Mouse (Mus musculus): ENCODE measurements at regions not wholly inside any gene's neighbourhood (a gene's known extent, or its start where the extent isn't known, plus 50 kb on each side); places are given as distances from the start of the nearest gene placed in this dataset.

DNA sequence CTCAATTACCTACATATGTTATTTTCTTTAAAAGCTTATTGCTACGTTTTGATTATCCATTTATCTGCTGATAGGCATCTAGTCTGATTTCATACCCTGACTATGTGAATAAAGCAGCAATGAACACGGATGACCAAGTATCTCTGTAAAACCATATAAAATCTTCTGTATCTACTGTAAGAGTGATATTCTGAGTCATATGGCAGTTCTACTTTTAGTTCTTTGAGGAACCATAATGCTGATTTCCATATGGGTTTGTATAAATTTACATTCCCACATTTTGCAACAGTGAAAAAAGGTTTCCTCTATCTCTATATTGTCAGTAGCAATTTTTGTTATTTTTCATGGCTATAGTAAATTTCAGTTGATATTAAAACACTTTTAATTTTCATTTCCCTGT, 280.6 kb downstream of the Fsip2 start:
- no peak for DNase-seq

DNA sequence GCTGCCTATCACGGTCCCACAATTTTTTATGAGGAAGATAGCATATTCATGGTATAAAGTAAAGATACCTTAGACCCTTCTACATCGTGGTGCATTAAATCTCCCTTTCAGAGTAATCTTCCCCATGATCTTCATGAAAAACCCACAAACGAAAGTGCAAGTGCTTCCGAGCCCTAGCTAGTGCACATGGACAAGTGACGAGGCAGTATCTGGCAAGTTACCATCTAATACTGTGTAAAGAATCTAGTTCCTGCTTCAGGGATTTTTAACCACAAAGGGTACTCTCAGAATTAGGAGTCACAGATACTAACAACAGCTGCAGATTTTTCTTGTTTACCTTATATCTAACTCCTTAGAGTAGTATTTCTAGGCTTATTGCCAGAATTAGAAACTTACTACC, 282.8 kb downstream of the Fsip2 start:
- no peak for DNase-seq

DNA sequence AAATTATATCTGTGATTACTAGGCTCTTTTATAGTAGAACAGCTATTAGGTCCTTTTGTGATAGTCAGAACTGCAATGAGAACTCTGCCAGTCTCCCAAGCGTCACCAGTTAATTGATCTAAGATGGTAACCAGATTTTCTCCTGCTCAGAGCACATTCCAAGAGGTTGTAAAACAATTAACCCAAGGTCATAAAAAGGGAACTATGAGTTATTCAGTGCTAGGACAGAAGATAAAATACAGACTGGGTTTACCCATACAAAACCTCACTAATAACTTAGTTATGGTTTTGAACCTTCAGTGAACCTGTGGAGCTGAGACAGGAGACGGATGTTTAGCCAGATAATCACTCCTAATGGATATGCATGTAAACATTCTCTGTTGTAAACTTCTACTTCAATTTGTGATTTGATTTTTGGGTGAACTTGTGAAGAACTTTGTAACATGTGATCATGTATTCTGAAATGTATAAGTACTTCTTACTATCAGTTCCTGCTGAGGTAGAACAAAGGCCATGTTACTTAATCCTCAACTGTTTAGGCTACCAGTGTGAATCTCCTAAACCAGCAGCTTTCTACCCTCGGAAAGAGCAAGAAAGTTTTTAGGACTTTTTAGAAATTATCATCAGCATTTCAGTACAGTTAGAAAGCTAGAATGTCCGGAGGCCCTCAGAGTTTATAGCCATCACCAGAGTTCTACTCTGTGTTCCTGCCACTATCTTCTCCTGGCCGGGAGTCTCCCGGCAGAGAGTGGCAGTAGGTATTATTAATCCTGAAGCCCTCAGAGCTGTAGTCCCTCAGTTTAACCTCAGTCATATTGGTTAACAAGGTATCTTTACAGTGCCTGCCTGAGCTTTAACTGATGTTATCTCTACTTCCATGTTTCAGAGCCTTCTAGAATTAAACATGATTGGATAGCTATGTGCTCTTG, 308.0 kb downstream of the Fsip2 start:
- DNase-seq = no peak

DNA sequence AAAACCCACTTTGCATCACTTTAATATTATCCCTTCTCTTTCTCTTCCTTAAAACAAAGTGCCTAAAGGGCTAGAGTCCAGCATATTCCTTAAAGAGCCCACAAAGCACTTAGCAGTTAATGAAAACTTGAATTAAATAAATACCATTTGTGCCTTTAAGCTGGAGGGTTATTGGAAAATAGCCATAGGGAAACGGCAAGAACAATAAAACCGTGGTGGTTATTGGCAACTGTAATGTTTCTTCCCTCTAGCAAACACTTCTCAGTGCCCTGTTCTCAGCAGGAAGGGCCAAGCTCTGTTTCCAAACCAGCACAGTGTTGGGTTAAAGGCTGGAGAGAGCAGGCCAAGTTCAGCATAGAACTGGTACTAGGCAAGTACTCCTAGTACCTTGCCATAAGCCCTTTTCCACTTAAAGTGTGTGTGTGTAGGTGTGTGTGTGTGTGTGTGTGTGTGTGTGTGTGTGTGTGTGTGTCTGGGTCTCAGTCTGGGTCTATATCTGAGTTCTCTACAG, 313.4 kb downstream of the Fsip2 start:
- DNase-seq = no peak

DNA sequence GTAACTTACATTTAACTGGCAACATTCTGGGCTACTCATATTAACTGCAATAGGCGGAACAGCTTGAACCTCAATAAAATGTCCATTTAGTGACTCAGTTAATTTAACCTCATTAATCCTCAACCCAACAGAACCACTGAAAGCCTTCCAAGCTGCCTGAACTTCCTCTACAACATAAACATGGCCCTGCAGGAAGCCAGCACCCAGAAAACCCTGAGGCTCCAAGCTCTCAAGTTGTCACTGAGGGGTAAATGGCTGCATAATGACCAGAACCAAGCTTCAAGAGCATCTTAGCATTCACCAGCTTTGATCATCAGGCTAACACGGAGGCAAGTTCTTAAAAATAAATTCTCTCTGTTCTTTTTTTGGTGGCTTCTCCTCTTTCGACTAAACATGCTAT, 315.2 kb downstream of the Fsip2 start:
- DNase-seq = no peak

DNA sequence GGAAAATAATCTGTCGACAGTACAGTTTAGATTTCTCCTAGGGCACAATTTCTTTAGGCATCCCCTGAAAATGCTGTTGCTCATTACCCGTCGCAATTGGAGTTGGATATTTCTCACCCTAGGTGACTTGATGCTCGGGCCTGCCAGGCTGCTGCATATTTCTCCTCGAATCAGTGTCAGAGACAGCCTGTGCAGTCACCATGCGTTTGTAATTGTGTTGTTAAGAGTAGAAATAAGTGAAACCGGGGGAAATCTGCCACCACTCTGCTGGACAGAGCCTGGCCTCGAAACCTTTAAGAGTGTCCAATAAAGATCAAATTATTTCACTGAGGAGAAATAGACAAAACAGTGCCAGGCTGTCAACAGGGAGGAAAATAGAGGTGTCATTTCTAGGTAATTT, 340.7 kb upstream of the Zc3h15 start:
- no peak for DNase-seq

DNA sequence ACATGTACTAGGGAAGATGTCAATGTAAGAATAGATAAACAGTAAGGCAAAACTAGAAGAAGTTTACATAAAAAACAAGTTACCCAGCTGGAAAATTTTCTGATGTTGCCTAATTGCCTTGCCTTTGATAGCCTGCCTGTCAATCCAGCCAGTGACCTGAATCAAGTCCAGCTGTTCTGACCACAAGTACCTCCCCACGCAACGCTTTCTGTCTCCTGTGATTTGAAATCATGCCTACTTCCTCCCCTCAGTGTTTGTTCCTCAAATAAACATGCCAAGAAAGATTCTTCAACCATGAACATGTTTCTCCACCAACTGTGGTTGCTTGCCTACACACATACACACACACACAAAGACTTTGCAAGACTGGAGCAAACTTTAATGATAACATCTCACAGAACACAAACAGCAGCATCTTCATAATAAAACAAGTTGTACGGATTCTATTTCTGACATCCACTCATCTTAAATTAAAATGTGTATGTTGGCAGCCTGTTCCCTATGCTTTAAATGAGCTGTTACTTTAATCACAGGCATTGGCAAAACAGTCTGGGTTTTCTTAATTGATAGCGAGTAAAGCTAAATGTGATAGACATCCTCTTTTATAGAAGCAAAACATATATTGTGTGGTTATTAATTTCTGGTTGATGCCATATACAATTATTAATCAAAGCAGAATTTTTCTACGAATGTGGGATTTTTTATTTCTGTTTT, 312.0 kb upstream of the Zc3h15 start:
- DNase-seq = no peak

DNA sequence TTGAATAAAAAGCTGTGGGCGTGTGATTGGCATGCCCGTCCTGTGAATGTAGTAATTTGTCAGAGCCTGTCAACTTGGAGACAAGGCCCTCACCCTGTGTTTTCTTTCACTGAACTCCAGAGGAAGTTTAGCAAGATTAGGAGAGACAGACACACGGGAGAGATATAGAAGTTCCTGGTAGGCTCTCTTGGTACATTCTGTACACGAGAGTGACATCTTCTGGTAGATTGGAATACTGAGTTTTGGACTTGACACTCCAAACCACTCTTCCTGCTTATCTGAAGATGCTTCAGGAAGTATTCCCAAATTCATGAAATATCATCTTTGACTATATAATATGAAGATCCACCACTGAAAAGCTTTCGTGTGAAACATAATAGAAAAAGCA, 311.5 kb upstream of the Zc3h15 start:
- DNase-seq = peak; percentile 14

DNA sequence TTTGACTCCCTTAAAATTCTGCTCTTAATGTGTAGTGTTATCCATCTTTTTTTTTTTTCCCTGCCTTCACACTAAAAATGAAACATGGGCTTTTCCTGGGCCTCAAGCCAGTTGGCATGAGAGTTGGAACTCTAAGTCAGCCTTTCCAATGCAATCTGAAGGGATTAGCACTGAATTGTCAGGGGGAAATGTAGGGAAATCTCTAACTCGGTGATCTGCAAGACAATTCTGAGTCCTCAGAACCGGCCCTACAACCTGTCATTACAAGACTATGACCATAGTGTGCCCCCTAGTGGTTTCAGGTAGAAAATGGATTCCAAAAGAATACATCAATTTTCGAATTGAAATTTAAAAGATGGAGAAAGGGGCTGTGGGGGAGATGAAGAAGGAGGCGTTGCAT, 306.9 kb upstream of the Zc3h15 start:
- DNase-seq = peak; percentile 9

DNA sequence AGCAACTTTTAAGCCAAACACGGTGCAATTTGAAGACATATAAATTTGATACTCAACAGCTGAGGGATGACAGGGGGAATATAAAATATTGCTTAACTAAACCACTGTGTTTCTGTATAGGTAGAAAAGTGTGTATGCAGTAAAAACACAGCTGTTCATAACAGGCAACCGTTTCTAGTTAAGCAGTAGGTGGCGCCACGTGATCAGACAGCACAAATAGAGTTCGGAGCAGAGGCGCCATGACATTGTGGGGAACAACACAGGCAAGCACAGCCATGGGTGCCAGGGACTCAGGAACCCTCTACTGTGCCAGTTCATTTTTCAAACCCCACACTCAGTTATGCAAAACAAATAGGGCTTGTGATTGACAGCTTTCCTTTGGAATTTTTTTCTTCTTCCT, 304.1 kb upstream of the Zc3h15 start:
- no peak for DNase-seq
